Mouse (Mus musculus): ENCODE measurements around the gene Crlf3.

DNA sequence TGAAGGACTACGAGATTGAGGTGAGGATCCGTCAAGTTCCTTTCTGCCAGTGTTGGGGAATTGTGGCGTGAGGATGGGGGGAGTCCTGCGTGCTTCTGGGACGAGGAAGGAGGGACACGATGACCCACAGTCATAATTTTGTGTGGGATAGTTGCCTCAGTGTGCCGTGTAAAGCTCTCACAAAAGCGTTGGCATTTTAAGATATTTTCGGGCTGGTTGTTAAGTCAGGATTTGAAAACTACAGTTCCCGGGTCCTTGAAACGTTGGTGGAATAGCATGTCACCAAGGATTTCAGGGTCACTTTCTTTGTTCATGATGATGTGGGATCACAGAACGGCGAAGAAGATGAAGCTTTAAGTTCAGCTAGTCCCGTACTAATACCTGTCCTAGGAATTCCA, 9.0 kb upstream of the Crlf3 start:
- TF ChIP-seq CTCF (IDR thresholded peaks at IDR 0.05; ENCODE audit: low read depth) (no peak), EP300 (IDR thresholded peaks at IDR 0.05; ENCODE audit: low read depth) (no peak)

Measured in liver, postnatal 0 days (tissue).